Mouse (Mus musculus): ENCODE results near the gene Slc25a19. TPM values are rescaled to one million over a fixed set of nuclear protein-coding genes. Genes with fewer than 3 reads are reported as not detected.

The Slc25a19 gene
- total RNA-seq, 2 experiments from 2014 or later = 90.5 to 96.3 TPM

DNA sequence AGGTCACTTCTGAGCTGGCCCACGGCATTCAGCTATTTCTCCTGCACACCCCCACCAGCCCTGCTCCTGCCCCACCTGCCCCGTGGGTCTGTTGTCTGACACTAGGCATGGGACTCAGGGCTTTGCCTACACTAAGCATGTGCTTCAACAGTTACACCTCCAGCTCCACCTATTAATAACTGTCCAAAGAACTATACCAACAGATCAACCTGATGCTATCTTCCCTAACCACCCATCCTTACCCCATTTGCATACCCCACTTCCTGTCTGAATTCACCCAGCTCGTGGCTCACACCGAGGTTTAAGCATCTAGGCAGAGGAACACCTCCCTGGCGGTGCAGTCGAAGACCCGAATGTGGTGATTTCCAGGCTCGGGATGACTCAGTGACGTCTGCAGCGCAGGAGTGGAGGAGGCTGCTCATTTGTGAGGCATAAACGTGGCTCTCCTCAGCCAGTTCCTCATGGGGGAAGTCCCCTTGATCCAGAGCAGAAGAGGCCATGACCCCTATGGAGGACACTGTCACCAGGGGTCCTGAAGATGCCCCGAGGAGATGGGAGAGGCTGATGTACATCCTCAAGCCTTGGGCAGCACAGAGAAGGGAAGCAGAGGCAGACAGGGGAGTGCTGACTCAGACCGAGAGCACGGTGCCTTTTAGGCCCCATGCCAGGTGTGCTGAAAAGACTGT is 13.0 kb upstream of the Slc25a19 start:
- no peak for DNase-seq

DNA sequence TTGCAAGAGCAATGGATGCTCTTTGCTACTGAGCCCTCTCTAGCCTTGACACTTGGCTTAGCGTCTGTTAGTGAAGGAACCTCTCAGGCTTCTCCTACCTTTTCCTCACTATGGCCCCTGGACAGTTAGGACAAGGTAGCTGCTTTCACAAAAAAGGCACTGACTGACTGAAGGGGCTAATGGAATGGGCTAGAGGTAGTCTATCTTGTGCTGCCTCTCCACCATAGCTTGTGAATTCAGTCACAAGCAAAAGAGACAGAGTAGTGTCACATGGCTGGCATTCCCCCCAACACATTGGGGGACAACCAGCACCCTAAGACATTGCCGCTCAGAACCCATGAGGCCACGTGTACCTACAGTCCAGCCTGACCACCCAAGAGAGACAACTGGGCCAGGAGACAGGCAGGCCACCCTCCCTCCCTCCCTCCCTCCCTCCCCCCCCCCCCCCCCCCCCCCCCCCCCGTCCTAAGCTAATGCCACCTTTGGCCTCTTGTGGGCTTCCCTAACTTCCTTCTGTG is 12.3 kb upstream of the Slc25a19 start:
- DNase-seq = no peak

DNA sequence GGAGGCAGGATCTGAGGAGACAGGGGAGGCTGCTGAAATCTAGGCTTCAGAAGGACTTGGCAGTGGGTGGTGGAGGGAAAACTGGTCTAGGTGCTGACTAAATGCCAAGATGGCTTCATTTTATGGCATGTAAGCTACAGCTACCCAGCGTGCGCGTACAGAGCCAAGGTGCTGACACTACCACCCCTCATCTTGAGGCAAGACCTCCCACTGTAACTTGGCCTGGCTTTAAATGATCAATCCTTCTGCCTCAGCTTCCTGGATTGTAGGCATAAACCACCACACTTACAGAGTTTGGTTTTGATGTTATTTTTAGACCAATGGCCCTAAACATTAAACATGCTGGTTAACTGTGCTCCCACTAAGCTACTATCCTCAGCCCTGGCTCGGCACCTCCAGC is 11.4 kb upstream of the Slc25a19 start:
- DNase-seq = no peak

DNA sequence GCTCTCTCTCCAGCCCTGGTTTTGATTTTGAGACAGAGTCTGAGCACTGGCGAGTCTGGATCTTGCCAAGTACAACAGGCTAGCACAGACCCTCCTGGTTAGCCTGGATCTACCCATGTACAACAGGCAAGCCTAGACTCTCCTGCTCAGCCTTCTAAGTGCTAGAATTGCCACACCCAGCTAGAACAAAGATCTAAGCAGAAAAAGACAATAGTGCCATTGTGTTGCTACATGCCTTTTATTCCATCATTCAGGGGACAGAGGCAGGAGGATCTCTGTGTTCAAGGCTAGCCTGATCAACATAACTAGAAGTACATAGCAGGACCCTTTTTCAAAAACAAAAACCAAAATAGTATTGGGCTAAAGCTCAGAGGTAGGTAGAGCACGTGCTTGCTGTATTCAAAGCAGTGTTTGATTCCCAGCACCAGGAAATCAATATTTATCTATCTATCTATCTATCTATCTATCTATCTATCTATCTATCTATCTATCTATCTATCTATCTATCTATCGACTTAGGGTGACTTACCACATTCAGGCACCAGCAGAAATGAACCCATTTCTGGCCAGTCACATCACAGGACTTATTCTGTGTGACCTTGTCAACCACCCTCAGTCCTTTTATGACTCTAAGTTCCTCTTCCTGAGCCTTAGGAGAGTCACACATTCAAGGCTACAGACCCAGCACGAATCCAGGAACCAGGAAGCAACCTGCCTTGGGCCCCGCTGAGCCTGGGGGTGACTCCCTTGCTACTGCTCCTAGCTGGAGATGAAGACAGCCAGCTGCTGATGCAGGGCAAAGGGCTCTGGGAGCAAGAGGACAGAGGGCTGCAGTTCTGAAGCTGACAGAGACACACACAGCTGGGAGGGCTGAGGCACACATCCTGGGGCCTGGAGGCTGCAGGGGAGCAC is 10.7 kb upstream of the Slc25a19 start:
- DNase-seq = peak in 1 of 2 experiments; percentile 37

- DNase-seq = no peak
Observed at GRCm38 (mm10) chr11:115636960-115637359, 8.9 kb upstream of the Slc25a19 start.

DNA sequence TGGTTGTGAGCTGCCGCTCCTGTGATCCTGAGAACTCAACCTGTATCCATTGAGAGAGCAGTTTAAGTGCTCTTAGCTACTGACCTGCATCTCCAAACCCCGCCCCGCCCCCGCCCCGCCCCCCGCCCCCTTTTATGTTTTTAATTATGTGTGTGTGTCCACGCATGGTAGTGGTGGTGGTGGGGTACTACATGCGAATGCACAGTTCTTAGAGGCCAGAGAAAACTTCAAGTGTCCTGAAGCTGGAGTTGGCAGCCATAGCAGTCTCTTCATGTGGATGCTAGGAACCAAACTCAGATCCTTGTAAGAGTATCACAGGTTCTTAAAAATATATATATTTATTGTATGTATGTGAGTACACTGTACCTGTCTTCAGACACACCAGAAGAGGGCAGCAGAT is 7.4 kb upstream of the Slc25a19 start:
- DNase-seq = no peak

- DNase-seq = no peak
Observed at GRCm38 (mm10) chr11:115635041-115635440, 6.9 kb upstream of the Slc25a19 start.

DNA sequence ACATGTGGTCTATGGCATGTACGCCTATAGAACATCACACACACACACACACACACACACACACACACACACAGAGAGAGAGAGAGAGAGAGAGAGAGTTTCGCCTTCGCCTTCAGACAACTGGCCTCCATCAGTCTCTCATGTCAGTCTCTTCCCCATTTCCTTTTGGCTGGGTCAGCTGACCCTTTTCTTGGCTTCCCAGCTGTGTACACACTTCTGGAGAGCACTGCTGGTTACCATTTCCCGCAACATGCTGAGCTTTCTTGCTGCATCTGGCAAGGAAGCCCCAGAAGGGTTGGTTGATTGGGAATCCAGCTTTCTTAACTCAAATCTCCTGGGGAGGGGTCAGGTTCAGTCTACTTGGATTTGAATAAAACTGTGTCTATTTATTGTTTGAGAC is 6.0 kb upstream of the Slc25a19 start:
- no peak for DNase-seq

DNA sequence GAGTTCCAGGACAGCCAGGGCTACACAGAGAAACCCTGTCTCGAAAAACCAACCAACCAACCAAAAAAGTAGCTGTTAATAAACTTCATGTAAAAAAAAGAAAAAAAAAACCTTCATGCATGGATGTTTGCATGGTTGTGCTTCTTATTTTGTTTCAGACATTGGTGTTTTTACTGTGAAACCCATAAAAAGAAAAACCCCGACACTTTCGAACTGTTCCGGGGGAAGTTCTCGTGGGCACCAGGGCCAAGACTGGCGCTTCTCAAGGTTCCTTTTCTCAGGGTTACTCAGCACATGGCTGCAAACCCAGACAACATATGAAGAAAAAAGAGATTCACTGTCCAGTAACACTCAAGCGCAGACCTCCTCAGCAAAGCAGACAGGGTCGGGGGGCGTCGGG is 4.8 kb upstream of the Slc25a19 start:
- DNase-seq = no peak

GRCm38 (mm10) chr11:115632247-115632646 is 4.2 kb upstream of the Slc25a19 start:
- no peak for DNase-seq

DNA sequence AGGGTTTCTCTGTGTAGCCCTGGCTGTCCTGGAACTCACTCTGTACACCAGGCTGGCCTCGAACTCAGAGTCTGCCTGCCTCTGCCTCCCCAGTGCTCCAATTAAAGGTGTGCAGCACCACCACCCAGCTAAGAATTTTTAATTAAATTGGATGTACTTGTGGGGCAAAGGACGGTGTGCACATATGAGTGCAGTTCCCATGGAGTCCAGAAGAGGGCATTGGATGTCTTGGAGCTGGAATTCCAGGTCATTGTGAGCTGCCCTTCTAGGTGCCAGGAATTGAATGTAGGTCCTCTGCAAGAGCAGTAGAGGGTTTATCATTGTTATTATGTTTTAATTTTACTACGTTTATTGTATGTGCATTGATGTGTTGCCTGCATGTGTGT is 3.4 kb upstream of the Slc25a19 start:
- peak; percentile 42 to 50 for DNase-seq

GRCm38 (mm10) chr11:115630532-115631504 is 2.7 kb upstream of the Slc25a19 start:
- peak in 1 of 2 experiments; percentile 46 for DNase-seq

DNA sequence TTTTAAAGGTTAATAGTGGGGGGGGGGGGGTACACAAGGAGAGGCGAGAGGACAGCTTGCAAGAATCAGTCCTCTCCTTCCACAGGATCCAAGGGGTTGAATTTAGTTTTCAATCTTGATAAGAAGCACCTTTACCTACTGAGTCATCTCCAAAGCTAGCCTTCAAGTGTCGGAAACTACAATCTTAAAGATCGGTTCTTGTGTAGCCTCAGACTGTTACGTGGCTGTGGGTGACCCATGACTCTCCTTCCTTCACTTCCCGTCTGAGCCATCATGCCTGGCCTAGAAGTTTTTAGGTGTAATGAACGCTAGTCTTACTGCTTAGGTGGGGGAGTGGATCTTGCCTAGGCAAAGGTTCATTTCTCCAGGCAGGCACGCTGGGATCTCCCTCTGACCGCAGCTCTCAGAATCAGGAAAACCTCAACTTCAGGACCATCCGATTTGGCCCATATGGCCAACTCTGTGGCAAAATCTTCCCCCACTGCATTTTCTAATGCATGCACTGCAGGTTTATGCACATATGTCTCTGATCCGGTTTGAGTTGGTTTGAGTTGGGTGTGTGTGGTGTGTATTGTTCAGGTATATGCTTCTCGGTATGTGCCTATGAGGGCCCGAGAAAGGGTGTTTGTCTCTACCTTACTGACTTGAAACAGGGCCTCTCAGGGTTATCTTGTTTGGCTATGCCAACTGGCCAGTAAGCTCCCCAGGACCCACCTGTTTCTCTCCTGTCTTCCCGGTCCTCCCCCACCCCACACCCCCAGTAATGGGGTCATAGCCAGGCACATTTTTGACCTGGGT is 1.8 kb upstream of the Slc25a19 start:
- no peak for DNase-seq

- DNase-seq = no peak
Observed at GRCm38 (mm10) chr11:115628465-115629101, 488 bp upstream of the Slc25a19 start.

DNA sequence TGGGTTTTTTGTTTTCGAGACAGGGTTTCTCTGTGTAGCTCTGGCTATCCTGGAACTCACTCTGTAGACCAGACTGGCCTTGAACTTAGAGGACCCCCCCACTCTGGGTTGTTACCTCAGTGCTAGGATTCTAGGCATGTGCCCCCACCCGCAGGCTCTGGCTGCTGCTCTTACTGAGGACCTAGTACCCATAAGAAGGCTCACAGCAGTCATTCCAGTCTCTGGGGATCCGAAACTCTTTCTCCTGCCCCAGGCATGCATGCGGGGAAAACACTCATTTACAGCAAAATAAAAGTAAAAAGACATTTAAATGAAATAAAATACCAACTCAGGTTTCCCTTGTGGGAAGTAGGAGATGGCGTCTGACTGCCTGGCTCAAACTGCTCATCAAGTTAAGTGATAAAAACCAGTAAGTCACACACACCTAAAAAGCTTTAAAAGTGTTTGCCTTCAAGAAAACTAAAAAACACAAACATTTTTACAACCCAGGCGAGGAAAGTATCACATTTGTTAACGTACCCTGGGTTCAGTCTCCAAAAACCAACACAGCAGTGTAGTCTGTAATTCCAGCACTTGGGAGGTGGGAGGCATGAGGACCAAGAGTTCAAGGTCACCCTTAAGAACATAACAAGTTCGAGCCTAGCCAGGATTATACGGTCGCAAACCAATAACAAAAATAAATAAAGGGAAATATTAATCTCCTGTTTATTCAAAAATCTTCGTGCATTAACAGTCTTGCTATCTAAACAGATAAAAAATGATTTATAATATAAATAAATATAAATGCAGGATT is 1.1 kb downstream of the Slc25a19 start:
- no peak for DNase-seq

- DNase-seq = peak; percentile 22 to 61
Observed at GRCm38 (mm10) chr11:115625877-115626276, 2.2 kb downstream of the Slc25a19 start.

- DNase-seq = peak in 1 of 2 experiments; percentile 39
Observed at GRCm38 (mm10) chr11:115623487-115624070, 4.5 kb downstream of the Slc25a19 start.

- no peak for DNase-seq
Observed at GRCm38 (mm10) chr11:115619949-115620348, 8.1 kb downstream of the Slc25a19 start.
